Mouse (Mus musculus) forebrain, embryonic 13.5 days (tissue): Measurements from ENCODE around the gene Zmym3. TPM values are rescaled to one million over a fixed set of nuclear protein-coding genes. Genes with fewer than 3 reads are reported as not detected.

Source experiments
- ATAC-seq: fragments of 200-750 bp; cut with Nextera tagmentation; 2 replicates; pipeline ENCODE4 v1.8.0; 2017
- H3K27ac ChIP-seq: fragments of 300-500 bp; sonication (generic); 2 replicates; pipeline ENCODE4 v1.5.1; 2015; ENCODE audit warnings: inconsistent platforms, mild to moderate bottlenecking, moderate library complexity
- H3K27me3 ChIP-seq: fragments of 300-500 bp; sonication (generic); 2 replicates; pipeline ENCODE4 v1.6.1; 2015; ENCODE audit warnings: mild to moderate bottlenecking, inconsistent platforms
- H3K36me3 ChIP-seq: fragments of 300-500 bp; sonication (generic); 2 replicates; pipeline ENCODE4 v1.6.1; 2015; ENCODE audit warnings: mild to moderate bottlenecking, inconsistent platforms; ENCODE audit not compliant: poor library complexity, severe bottlenecking
- H3K4me1 ChIP-seq: fragments of 300-500 bp; sonication (generic); 2 replicates; pipeline ENCODE4 v1.6.1; 2015; ENCODE audit warnings: inconsistent platforms
- H3K4me2 ChIP-seq: fragments of 300-500 bp; sonication (generic); 2 replicates; pipeline ENCODE4 v1.6.1; 2015; ENCODE audit warnings: inconsistent platforms, mild to moderate bottlenecking, moderate library complexity
- H3K4me3 ChIP-seq: fragments of 300-500 bp; sonication (generic); 2 replicates; pipeline ENCODE4 v1.5.1; 2015; ENCODE audit warnings: mild to moderate bottlenecking, inconsistent platforms
- H3K9ac ChIP-seq: fragments of 300-500 bp; sonication (generic); 2 replicates; pipeline ENCODE4 v1.6.1; 2015; ENCODE audit warnings: mild to moderate bottlenecking, inconsistent platforms
- H3K9me3 ChIP-seq: fragments of 300-500 bp; sonication (generic); replicated peaks from 2 replicates; pipeline ENCODE4 v1.6.1; 2016; ENCODE audit warnings: inconsistent platforms
- WGBS: fragments of 180-500 bp; shearing (Covaris S2); methylation state at CpG from one replicate; pipeline ENCODE4 v1.1.7; 2015; 5-methylcytosine and 5-hydroxymethylcytosine counted together
- polyA plus RNA-seq: library from polyadenylated mRNA; unstranded; fragments of >200 nt; fragmentation: Nextera tagmentation; extraction: Ambion mirVana; gene quantifications from 2 replicates; pipeline ENCODE4 v1.2.1, GENCODE M21; 2015

The Zmym3 gene
- 39.9 and 46.6 TPM in 2 replicates for polyA plus RNA-seq

- peak within 1 kb of the TSS; percentile 59 for H3K9ac ChIP-seq
- H3K27ac ChIP-seq, result peak within 1 kb of the TSS; percentile 72
- peaks cover 3% of the 10 kb centered on the region for H3K36me3 ChIP-seq
- peaks cover 15% of the 10 kb centered on the region for H3K4me1 ChIP-seq
- H3K9me3 ChIP-seq, result no peaks in the 10 kb centered on the region
- peak within 1 kb of the TSS; percentile 54 for H3K4me3 ChIP-seq
- peak within 1 kb of the TSS; percentile 64 for H3K4me2 ChIP-seq
- H3K27me3 ChIP-seq, result no peaks in the 10 kb centered on the region
- ATAC-seq, result no peak
- WGBS, result 23% methylated on average over 4 of the region's 4 CpGs
Measured at GRCm38 (mm10) chrX:101420700-101421095, at the start of gene Zmym3. Gene Zmym3 (minus strand): TSS chrX:101420849.

- Histone ChIP-seq H3K27ac (no peak overlapping the region), H3K4me2 (no peak overlapping the region), H3K9me3 (no peaks in the 10 kb centered on the region), H3K36me3 (peaks cover 60% of the 10 kb centered on the region), H3K4me1 (no peaks in the 10 kb centered on the region), H3K9ac (no peak overlapping the region), H3K27me3 (no peaks in the 10 kb centered on the region), H3K4me3 (no peak overlapping the region)
- WGBS, result 80% methylated on average over 3 of the region's 3 CpGs
- no peak for ATAC-seq
Measured at GRCm38 (mm10) chrX:101451591-101451990, 30.9 kb upstream of the Zmym3 start.

- H3K9me3 ChIP-seq, result no peaks in the 10 kb centered on the region
- H3K4me3 ChIP-seq, result no peak overlapping the region
- H3K4me1 ChIP-seq, result no peaks in the 10 kb centered on the region
- H3K4me2 ChIP-seq, result no peak overlapping the region
- WGBS, result 67% methylated on average over 1 of the region's 1 CpGs
- no peak overlapping the region for H3K27ac ChIP-seq
- H3K9ac ChIP-seq, result no peak overlapping the region
- H3K27me3 ChIP-seq, result no peaks in the 10 kb centered on the region
- no peak for ATAC-seq
- H3K36me3 ChIP-seq, result peaks cover 64% of the 10 kb centered on the region
Measured at GRCm38 (mm10) chrX:101451147-101451546, 30.5 kb upstream of the Zmym3 start.

- WGBS, result 76% methylated on average over 4 of the region's 4 CpGs
- H3K9ac ChIP-seq, result no peak within 1 kb of the TSS
- no peak within 1 kb of the TSS for H3K4me3 ChIP-seq
- H3K36me3 ChIP-seq, result peaks cover 84% of the 10 kb centered on the region
- H3K27ac ChIP-seq, result no peak within 1 kb of the TSS
- H3K9me3 ChIP-seq, result no peaks in the 10 kb centered on the region
- ATAC-seq, result no peak
- H3K4me2 ChIP-seq, result no peak within 1 kb of the TSS
- H3K4me1 ChIP-seq, result no peaks in the 10 kb centered on the region
- no peaks in the 10 kb centered on the region for H3K27me3 ChIP-seq
Measured at GRCm38 (mm10) chrX:101448886-101449475, 28.3 kb upstream of the Zmym3 start, which contains the start of gene Itgb1bp2. Gene Itgb1bp2 (plus strand): TSS chrX:101449088.

- Histone ChIP-seq H3K27ac (peak overlapping the region; percentile 96), H3K27me3 (no peaks in the 10 kb centered on the region), H3K4me3 (peak overlapping the region; percentile 65), H3K4me1 (peaks cover 18% of the 10 kb centered on the region), H3K9ac (peak overlapping the region; percentile 87), H3K9me3 (no peaks in the 10 kb centered on the region), H3K36me3 (peaks cover 17% of the 10 kb centered on the region; the same call in 1 of the 2 replicates), H3K4me2 (peak overlapping the region; percentile 62)
- ATAC-seq, result peak; percentile 57
- 21% methylated on average over 14 of the region's 14 CpGs for WGBS
Measured at GRCm38 (mm10) chrX:101429976-101430375, 9.3 kb upstream of the Zmym3 start.

GRCm38 (mm10) chrX:101429142-101429949 is 8.7 kb upstream of the Zmym3 start, which contains the start of gene Nono:
Gene Nono (plus strand): TSS chrX:101429318.
- ATAC-seq, result peak; percentile 96
- H3K27ac ChIP-seq, result peak within 1 kb of the TSS; percentile 96
- H3K4me2 ChIP-seq, result peak within 1 kb of the TSS; percentile 62
- H3K4me1 ChIP-seq, result peaks cover 18% of the 10 kb centered on the region
- H3K27me3 ChIP-seq, result no peaks in the 10 kb centered on the region
- H3K9ac ChIP-seq, result peak within 1 kb of the TSS; percentile 87
- peak within 1 kb of the TSS; percentile 65 for H3K4me3 ChIP-seq
- no peaks in the 10 kb centered on the region for H3K9me3 ChIP-seq
- H3K36me3 ChIP-seq, result peaks cover 17% of the 10 kb centered on the region; the same call in 1 of the 2 replicates
- WGBS, result 22% methylated on average over 49 of the region's 51 CpGs

- Histone ChIP-seq H3K4me1 (peaks cover 18% of the 10 kb centered on the region), H3K9me3 (no peaks in the 10 kb centered on the region), H3K4me2 (peak overlapping the region; percentile 51), H3K36me3 (peaks cover 17% of the 10 kb centered on the region; the same call in 1 of the 2 replicates), H3K27ac (peak overlapping the region; percentile 90), H3K4me3 (peak overlapping the region; percentile 65), H3K9ac (0 out of 2 replicates have a peak overlapping the region, but pooled peaks have one; percentile 46), H3K27me3 (no peaks in the 10 kb centered on the region)
- ATAC-seq, result peak; percentile 4; the same call in 1 of the 2 replicates
- 19% methylated on average over 7 of the region's 7 CpGs for WGBS
Measured at GRCm38 (mm10) chrX:101428785-101429141, 8.1 kb upstream of the Zmym3 start.

- Histone ChIP-seq H3K4me2 (no peak overlapping the region), H3K27me3 (no peaks in the 10 kb centered on the region), H3K4me3 (no peak overlapping the region), H3K27ac (no peak overlapping the region), H3K9me3 (no peaks in the 10 kb centered on the region), H3K36me3 (peaks cover 12% of the 10 kb centered on the region; the same call in 1 of the 2 replicates), H3K9ac (no peak overlapping the region), H3K4me1 (peaks cover 18% of the 10 kb centered on the region)
- no peak for ATAC-seq
- 0% methylated on average over 1 of the region's 1 CpGs for WGBS
Measured at GRCm38 (mm10) chrX:101427774-101428173, 7.1 kb upstream of the Zmym3 start.

GRCm38 (mm10) chrX:101423462-101423861 is 2.8 kb upstream of the Zmym3 start:
- Histone ChIP-seq H3K9ac (no peak overlapping the region), H3K36me3 (no peaks in the 10 kb centered on the region), H3K4me2 (no peak overlapping the region), H3K27me3 (no peaks in the 10 kb centered on the region), H3K27ac (no peak overlapping the region), H3K9me3 (no peaks in the 10 kb centered on the region), H3K4me3 (no peak overlapping the region), H3K4me1 (peaks cover 7% of the 10 kb centered on the region)
- 86% methylated on average over 2 of the region's 2 CpGs for WGBS
- no peak for ATAC-seq

GRCm38 (mm10) chrX:101419725-101420699 is 637 bp downstream of the Zmym3 start:
- Histone ChIP-seq H3K4me1 (peaks cover 15% of the 10 kb centered on the region), H3K36me3 (peaks cover 7% of the 10 kb centered on the region), H3K27ac (peak overlapping the region; percentile 72), H3K9me3 (no peaks in the 10 kb centered on the region), H3K4me3 (peak overlapping the region; percentile 54), H3K4me2 (peak overlapping the region; percentile 64), H3K27me3 (no peaks in the 10 kb centered on the region), H3K9ac (peak overlapping the region; percentile 73)
- ATAC-seq, result peak; percentile 98
- WGBS, result 20% methylated on average over 46 of the region's 54 CpGs

GRCm38 (mm10) chrX:101418946-101419724 is 1.5 kb downstream of the Zmym3 start:
- Histone ChIP-seq H3K27me3 (no peaks in the 10 kb centered on the region), H3K9ac (peak overlapping the region; percentile 73), H3K27ac (peak overlapping the region; percentile 57), H3K9me3 (no peaks in the 10 kb centered on the region), H3K4me1 (peaks cover 15% of the 10 kb centered on the region), H3K36me3 (peaks cover 14% of the 10 kb centered on the region), H3K4me3 (peak overlapping the region; percentile 54), H3K4me2 (peak overlapping the region; percentile 64)
- no peak; the same call in 1 of the 2 replicates for ATAC-seq
- 12% methylated on average over 33 of the region's 36 CpGs for WGBS
